Mouse (Mus musculus) forebrain, embryonic 15.5 days (tissue): ENCODE results near the gene Il31ra. TPM values are rescaled to one million over a fixed set of nuclear protein-coding genes. Genes with fewer than 3 reads are reported as not detected.

ENCODE experiments used
- ATAC-seq: fragments of 200-750 bp; cut with Nextera tagmentation; replicated peaks from 2 replicates; pipeline ENCODE4 v1.8.0; 2017; ENCODE audit warnings: mild to moderate bottlenecking, moderate TSS enrichment, moderate library complexity
- H3K27ac ChIP-seq: fragments of 300-500 bp; sonication (generic); replicated peaks from 2 replicates; pipeline ENCODE4 v1.5.1; 2015; ENCODE audit warnings: mild to moderate bottlenecking, inconsistent platforms
- H3K27me3 ChIP-seq: fragments of 300-500 bp; sonication (generic); 2 replicates; pipeline ENCODE4 v1.6.1; 2015; ENCODE audit warnings: inconsistent platforms
- H3K36me3 ChIP-seq: fragments of 300-500 bp; sonication (generic); 2 replicates; pipeline ENCODE4 v1.6.1; 2015; ENCODE audit warnings: mild to moderate bottlenecking, inconsistent platforms
- H3K4me1 ChIP-seq: fragments of 300-500 bp; sonication (generic); 2 replicates; pipeline ENCODE4 v1.6.1; 2015; ENCODE audit warnings: inconsistent platforms
- H3K4me2 ChIP-seq: fragments of 300-500 bp; sonication (generic); replicated peaks from 2 replicates; pipeline ENCODE4 v1.6.1; 2015; ENCODE audit warnings: mild to moderate bottlenecking, inconsistent platforms
- H3K4me3 ChIP-seq: fragments of 300-500 bp; sonication (generic); 2 replicates; pipeline ENCODE4 v1.5.1; 2015; ENCODE audit warnings: mild to moderate bottlenecking, inconsistent platforms
- H3K9ac ChIP-seq: fragments of 300-500 bp; sonication (generic); replicated peaks from 2 replicates; pipeline ENCODE4 v1.6.1; 2015; ENCODE audit warnings: mild to moderate bottlenecking, inconsistent platforms
- H3K9me3 ChIP-seq: fragments of 300-500 bp; sonication (generic); 2 replicates; pipeline ENCODE4 v1.6.1; 2016; ENCODE audit warnings: inconsistent platforms
- WGBS: fragments of 180-500 bp; shearing (Covaris S2); methylation state at CpG from one replicate; pipeline ENCODE4 v1.1.7; 2015; ENCODE audit warnings: mixed read lengths; 5-methylcytosine and 5-hydroxymethylcytosine counted together
- polyA plus RNA-seq: library from polyadenylated mRNA; unstranded; fragments of >200 nt; fragmentation: Nextera tagmentation; extraction: Ambion mirVana; gene quantifications from 2 replicates; pipeline ENCODE4 v1.2.1, GENCODE M21; 2015

Gene Il31ra
- polyA plus RNA-seq, 1 experiment from 2014 or later = 0.19 TPM

DNA sequence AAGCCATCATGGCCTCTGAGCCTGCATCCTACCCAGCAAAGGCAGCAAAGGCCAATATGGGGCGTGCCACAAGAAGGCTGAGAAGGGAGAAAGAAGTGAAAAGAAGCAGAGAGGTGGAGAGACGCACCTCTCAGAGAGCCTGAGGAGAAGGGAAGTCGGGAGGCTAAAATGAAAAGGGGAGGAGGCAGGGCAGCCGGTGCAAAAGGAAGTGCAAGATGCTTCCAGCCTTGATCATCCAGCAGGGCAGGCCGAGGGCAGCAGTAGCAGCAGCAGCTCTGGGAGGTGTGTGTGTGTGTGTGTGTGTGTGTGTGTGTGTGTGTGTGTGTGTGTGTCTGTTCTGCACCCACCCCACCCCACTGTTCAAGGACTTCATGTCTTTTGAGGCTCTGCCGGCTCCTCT is 71.9 kb downstream of the Il31ra start:
- H3K4me3 ChIP-seq = no peak overlapping the region
- H3K27me3 ChIP-seq = no peaks in the 10 kb centered on the region
- no peaks in the 10 kb centered on the region for H3K4me1 ChIP-seq
- H3K36me3 ChIP-seq = no peaks in the 10 kb centered on the region
- no peak overlapping the region for H3K9ac ChIP-seq
- WGBS = 65% methylated on average over 6 of the region's 6 CpGs
- no peak overlapping the region for H3K4me2 ChIP-seq
- no peak for ATAC-seq
- H3K27ac ChIP-seq = no peak overlapping the region
- no peaks in the 10 kb centered on the region for H3K9me3 ChIP-seq

DNA sequence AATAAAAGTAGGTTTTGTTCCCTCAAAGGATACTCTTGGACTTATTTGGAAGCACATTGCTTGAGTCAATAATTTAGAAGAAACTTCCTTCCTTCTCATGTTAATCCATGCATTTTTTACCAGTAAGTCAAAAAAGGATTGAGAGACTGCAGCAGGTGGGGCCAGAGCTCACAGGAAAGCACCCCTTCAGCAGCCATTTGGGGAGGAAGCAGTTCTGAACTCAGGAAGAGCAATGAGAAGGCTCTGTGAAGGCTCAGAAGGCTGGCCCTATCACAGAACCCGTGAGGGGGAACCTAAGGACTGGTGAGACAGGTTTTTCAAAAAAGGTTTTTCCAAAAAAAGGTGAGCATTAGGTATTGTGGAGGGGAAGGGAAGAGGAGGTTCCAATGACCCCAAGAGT is 79.6 kb downstream of the Il31ra start:
- Histone ChIP-seq H3K4me3 (no peak overlapping the region), H3K4me1 (no peaks in the 10 kb centered on the region), H3K9ac (no peak overlapping the region), H3K9me3 (no peaks in the 10 kb centered on the region), H3K27me3 (no peaks in the 10 kb centered on the region), H3K36me3 (no peaks in the 10 kb centered on the region), H3K27ac (no peak overlapping the region), H3K4me2 (no peak overlapping the region)
- 70% methylated on average over 1 of the region's 1 CpGs for WGBS
- ATAC-seq = no peak

DNA sequence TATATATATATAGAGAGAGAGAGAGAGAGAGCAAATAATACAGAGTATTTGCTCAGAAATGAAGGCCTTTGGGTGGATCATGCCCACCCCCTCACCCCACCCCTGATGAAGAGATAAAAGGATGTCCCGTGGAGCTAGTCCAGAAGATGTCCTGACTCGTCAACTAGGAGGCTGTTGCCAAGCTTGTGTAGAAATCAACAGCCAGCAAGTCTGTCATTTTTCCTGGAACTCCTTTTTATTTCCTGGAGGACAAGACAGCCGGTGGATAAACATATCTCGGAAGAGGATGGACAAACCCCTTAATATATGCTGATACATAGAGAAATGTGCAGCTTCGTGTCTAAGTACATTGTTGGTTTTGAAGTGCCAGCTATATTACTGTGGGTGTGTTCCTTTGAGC is 81.3 kb downstream of the Il31ra start:
- H3K27ac ChIP-seq = no peak overlapping the region
- H3K27me3 ChIP-seq = no peaks in the 10 kb centered on the region
- no peaks in the 10 kb centered on the region for H3K9me3 ChIP-seq
- ATAC-seq = no peak
- H3K4me1 ChIP-seq = no peaks in the 10 kb centered on the region
- no peaks in the 10 kb centered on the region for H3K36me3 ChIP-seq
- no peak overlapping the region for H3K4me3 ChIP-seq
- WGBS = 91% methylated on average over 5 of the region's 5 CpGs
- H3K9ac ChIP-seq = no peak overlapping the region
- H3K4me2 ChIP-seq = no peak overlapping the region

DNA sequence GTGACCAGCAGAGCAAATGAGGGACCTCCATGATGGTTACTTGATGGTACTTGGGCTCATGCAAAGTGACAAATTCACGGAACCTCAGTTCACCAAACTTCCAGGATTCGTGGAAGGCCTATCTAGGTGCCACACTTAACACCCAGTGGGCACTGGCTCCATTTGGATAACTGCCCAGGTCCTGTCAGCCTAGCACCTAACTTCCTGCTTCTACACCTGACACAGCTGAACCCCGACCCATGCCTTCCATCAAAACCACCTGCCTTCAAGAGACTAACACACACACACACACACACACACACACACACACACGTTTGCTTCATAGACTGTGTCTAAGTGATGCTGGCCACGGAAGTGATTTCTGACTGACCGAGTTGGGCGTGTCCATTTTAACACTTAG is 82.3 kb downstream of the Il31ra start:
- 92% methylated on average over 7 of the region's 7 CpGs for WGBS
- no peak overlapping the region for H3K9ac ChIP-seq
- H3K4me2 ChIP-seq = no peak overlapping the region
- no peak overlapping the region for H3K27ac ChIP-seq
- H3K27me3 ChIP-seq = no peaks in the 10 kb centered on the region
- H3K4me3 ChIP-seq = no peak overlapping the region
- no peaks in the 10 kb centered on the region for H3K4me1 ChIP-seq
- no peaks in the 10 kb centered on the region for H3K36me3 ChIP-seq
- no peaks in the 10 kb centered on the region for H3K9me3 ChIP-seq
- no peak for ATAC-seq

DNA sequence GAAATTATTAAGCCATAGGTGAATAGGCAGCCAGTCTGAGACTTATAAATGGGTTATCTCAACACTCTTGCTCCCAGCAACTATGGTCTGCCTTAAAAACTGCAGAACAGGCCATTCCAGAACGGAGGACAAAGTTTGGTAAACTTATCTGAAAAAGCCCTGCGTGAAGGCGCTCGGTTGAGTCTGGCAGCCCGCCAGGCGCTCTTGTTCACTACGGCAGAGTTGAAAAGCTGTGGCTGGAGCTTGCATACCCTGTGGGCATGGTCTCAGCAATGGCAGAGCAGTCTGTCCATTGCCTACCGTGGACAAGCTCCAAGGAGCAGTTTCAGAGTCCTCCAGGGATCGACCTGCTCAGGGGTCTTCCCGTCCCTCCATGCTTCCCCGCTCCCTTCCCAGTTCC is 82.9 kb downstream of the Il31ra start:
- Histone ChIP-seq H3K9me3 (no peaks in the 10 kb centered on the region), H3K4me3 (no peak overlapping the region), H3K27ac (no peak overlapping the region), H3K4me2 (no peak overlapping the region), H3K27me3 (no peaks in the 10 kb centered on the region), H3K36me3 (no peaks in the 10 kb centered on the region), H3K4me1 (no peaks in the 10 kb centered on the region), H3K9ac (no peak overlapping the region)
- WGBS = 61% methylated on average over 11 of the region's 11 CpGs
- no peak for ATAC-seq

DNA sequence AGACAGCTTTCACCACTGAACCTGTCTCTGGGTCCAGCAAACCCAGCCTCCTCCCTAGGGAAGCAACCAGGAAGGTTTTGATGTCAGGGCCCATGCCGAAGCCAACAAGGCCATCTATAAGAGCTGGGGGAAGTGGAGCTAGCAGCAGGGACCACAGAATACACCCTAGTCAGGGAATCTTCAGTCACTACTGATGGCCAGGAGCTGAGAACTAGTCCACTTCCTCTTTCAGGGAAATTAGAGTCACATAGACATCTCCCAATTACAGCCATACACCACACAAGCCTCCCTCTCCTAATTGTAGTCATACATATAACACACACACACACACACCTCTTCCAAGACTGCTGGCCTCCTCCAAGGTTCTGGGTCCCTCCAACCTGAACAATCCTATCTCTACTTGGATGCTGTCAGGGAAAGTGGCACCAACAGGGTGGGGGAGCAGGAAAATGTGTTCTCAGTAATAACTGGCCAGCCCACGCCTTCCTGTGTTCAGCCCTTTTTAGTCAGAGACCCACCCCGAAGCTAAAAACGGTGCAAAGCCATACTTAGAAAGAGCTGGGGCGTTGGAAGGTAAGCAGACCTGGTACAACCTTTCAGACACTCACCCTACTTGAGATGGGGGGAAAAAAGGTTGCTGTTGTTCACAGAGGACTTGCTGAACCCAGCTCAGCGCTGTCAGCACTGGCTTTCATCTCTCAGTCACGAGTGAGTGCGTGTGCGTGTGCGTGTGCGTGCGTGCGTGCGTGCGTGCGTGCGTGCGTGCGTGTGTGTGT is 83.5 kb downstream of the Il31ra start:
- no peak overlapping the region for H3K4me3 ChIP-seq
- no peaks in the 10 kb centered on the region for H3K27me3 ChIP-seq
- WGBS = 94% methylated on average over 19 of the region's 19 CpGs
- no peak for ATAC-seq
- no peaks in the 10 kb centered on the region for H3K36me3 ChIP-seq
- H3K9ac ChIP-seq = no peak overlapping the region
- H3K9me3 ChIP-seq = no peaks in the 10 kb centered on the region
- no peaks in the 10 kb centered on the region for H3K4me1 ChIP-seq
- H3K4me2 ChIP-seq = no peak overlapping the region
- H3K27ac ChIP-seq = no peak overlapping the region

DNA sequence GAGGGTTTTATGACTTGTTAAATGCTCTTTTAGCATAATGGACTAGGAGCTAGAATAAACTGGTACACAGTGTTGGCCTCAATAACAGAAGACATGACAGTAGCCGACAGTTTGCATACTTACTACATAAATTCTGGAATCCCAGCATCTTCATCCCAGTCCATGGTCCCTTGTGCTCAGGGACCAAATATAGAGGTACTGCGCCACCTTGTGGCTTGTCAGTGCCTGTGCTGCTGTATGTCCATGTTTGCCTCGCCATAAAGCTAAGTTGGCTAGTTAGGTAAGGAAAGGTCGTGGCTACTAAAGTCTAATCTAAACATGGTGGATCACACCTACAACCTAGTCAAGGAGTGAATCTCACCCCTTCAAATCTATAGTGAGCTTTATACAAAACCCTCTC is 84.7 kb downstream of the Il31ra start:
- no peak overlapping the region for H3K4me2 ChIP-seq
- H3K27ac ChIP-seq = no peak overlapping the region
- 26% methylated on average over 4 of the region's 4 CpGs for WGBS
- H3K36me3 ChIP-seq = no peaks in the 10 kb centered on the region
- no peaks in the 10 kb centered on the region for H3K27me3 ChIP-seq
- H3K9ac ChIP-seq = no peak overlapping the region
- H3K4me3 ChIP-seq = no peak overlapping the region
- peak; percentile 76 for ATAC-seq
- no peaks in the 10 kb centered on the region for H3K9me3 ChIP-seq
- H3K4me1 ChIP-seq = no peaks in the 10 kb centered on the region

DNA sequence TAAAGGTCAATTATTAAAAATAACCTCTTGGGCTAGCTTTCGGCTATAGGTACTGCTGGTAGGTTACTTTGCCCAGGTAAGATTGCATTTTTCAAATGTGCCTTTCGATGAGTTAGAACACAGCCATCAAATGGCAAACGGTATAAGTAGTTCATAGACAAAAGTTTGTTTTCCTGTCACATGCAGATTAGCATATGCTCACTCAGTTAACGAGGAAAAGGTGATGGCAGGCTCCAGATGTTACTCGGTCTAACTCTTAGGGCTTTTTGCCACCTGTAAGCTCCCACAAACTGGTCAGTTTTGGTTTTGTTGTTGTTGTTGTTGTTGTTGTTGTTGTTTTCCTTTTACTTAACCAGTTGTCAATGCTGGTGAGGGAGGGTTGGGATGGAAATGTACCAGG is 85.7 kb downstream of the Il31ra start:
- no peak overlapping the region for H3K4me3 ChIP-seq
- 46% methylated on average over 5 of the region's 5 CpGs for WGBS
- peak; percentile 66; the same call in 1 of the 2 replicates for ATAC-seq
- no peaks in the 10 kb centered on the region for H3K4me1 ChIP-seq
- no peak overlapping the region for H3K27ac ChIP-seq
- no peaks in the 10 kb centered on the region for H3K27me3 ChIP-seq
- no peaks in the 10 kb centered on the region for H3K9me3 ChIP-seq
- no peaks in the 10 kb centered on the region; the same call in 1 of the 2 replicates for H3K36me3 ChIP-seq
- H3K4me2 ChIP-seq = no peak overlapping the region
- no peak overlapping the region for H3K9ac ChIP-seq

DNA sequence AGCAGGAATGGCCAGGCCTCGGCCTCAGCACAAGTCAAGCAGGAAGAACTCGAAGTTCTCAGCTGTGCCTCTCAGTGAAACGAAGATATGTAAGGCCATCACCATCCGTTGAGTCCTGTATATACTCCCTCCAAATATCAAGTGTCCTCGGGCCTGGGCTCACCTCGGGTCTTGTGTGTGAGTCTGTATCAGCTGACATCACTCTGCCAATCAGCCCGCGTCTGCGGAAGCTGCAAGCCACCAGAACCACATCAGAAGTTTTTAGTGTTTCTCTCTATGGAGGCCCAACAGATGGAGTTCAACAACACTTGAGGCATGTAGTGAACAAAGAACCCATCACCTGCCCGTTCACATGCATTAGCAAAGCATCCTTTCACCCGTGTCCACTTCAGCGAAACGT is 86.5 kb downstream of the Il31ra start:
- Histone ChIP-seq H3K9ac (no peak overlapping the region), H3K27ac (no peak overlapping the region), H3K9me3 (no peaks in the 10 kb centered on the region), H3K27me3 (no peaks in the 10 kb centered on the region), H3K4me1 (no peaks in the 10 kb centered on the region), H3K4me3 (no peak overlapping the region), H3K36me3 (peaks cover 3% of the 10 kb centered on the region; the same call in 1 of the 2 replicates), H3K4me2 (no peak overlapping the region)
- WGBS = 77% methylated on average over 13 of the region's 13 CpGs
- ATAC-seq = no peak

DNA sequence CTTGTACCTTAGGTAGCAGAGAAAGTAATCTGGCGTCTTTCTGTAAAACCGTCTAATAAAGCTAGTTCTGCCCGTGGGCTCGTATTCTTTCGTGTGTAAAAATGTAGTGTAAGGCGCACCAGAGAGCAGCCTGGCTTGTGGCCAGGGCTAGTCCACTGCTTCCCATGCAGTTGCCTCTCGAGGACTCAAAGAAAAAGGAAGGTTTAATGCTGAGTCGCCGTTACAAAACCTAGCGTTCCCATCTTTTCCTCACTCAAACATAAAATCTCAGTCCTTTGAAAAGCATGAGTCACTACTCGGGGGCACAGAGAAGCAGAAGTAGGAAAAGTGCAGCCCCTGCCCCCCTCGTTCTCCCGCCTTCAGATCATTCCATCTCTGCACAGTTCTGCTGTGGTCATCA is 87.4 kb downstream of the Il31ra start:
- no peak for ATAC-seq
- no peak overlapping the region for H3K9ac ChIP-seq
- no peak overlapping the region for H3K27ac ChIP-seq
- 67% methylated on average over 13 of the region's 13 CpGs for WGBS
- H3K27me3 ChIP-seq = no peaks in the 10 kb centered on the region
- H3K9me3 ChIP-seq = no peaks in the 10 kb centered on the region
- H3K4me2 ChIP-seq = no peak overlapping the region
- H3K36me3 ChIP-seq = peaks cover 4% of the 10 kb centered on the region; the same call in 1 of the 2 replicates
- H3K4me3 ChIP-seq = no peak overlapping the region
- H3K4me1 ChIP-seq = no peaks in the 10 kb centered on the region

DNA sequence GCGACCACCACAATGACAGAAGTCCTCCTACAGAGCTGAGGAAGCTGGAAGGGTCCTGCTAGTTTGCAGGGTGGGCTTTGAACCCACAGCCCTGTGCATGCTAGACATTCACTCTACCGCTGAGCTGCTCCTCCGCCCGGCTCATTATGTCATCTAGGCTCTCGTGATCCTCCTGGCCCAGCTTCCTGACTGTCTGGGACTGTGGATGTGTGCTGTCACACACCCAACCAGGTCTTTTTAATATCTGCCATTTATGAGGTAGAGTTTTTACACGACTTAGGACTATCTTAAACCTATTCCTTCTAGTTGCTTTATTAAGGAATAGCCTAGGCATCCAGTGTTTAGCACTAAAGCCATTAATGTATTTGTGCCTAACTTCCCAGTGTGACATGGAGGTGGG is 88.7 kb downstream of the Il31ra start:
- no peak overlapping the region for H3K4me2 ChIP-seq
- no peak overlapping the region for H3K9ac ChIP-seq
- H3K27me3 ChIP-seq = no peaks in the 10 kb centered on the region
- 89% methylated on average over 6 of the region's 6 CpGs for WGBS
- H3K27ac ChIP-seq = no peak overlapping the region
- H3K4me1 ChIP-seq = no peaks in the 10 kb centered on the region
- H3K4me3 ChIP-seq = no peak overlapping the region
- peaks cover 9% of the 10 kb centered on the region; the same call in 1 of the 2 replicates for H3K36me3 ChIP-seq
- no peak for ATAC-seq
- H3K9me3 ChIP-seq = no peaks in the 10 kb centered on the region

DNA sequence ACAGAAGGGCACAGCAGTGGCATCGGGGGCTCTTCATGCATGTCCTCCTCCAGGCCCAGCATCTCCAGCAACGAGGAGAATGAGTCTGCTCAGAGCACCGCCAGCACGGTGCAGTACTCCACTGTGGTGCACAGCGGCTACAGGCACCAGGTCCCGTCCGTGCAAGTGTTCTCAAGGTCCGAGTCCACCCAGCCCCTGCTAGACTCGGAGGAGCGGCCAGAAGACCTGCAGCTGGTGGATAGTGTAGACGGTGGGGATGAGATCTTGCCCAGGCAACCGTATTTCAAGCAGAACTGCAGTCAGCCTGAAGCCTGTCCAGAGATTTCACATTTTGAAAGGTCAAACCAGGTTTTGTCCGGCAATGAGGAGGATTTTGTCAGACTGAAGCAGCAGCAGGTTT is 90.3 kb downstream of the Il31ra start:
- Histone ChIP-seq H3K27ac (no peak overlapping the region), H3K4me3 (no peak overlapping the region), H3K9ac (no peak overlapping the region), H3K27me3 (no peaks in the 10 kb centered on the region), H3K4me1 (no peaks in the 10 kb centered on the region), H3K9me3 (no peaks in the 10 kb centered on the region), H3K36me3 (peaks cover 15% of the 10 kb centered on the region; the same call in 1 of the 2 replicates), H3K4me2 (no peak overlapping the region)
- ATAC-seq = no peak
- 93% methylated on average over 13 of the region's 13 CpGs for WGBS

DNA sequence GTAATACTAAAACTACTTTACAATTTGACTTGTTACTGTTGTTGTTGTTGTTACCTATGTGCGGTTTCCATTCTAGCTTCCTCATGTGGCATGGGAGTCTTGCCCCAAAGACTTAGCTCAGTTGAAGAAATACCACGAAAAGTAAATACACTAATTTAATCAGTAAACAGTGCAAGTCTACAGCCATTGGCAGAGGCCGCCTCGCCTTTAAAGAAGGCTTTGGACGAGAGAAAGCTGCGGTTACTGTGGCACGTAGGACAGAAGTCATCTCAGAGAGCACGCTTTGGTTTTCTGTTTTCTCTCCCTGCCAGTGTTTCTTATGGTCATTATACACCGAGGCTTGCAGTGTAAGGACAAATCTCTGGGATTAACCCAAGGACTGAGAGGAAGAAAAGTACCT is 93.7 kb downstream of the Il31ra start:
- H3K9ac ChIP-seq = no peak overlapping the region
- H3K9me3 ChIP-seq = no peaks in the 10 kb centered on the region
- peaks cover 19% of the 10 kb centered on the region; the same call in 1 of the 2 replicates for H3K36me3 ChIP-seq
- no peak overlapping the region for H3K27ac ChIP-seq
- no peak overlapping the region for H3K4me2 ChIP-seq
- H3K4me1 ChIP-seq = no peaks in the 10 kb centered on the region
- H3K4me3 ChIP-seq = no peak overlapping the region
- no peak for ATAC-seq
- no peaks in the 10 kb centered on the region for H3K27me3 ChIP-seq
- 94% methylated on average over 9 of the region's 9 CpGs for WGBS
